Mouse (Mus musculus) urinary bladder, postnatal 14 days (tissue): ENCODE data around the gene Tex26.

Experiments
- DNase-seq: peaks from one replicate; pipeline ENCODE4 v3.0.0; 2021; ENCODE audit warnings: low spot score

Tex26 gene

GRCm38 (mm10) chr5:149489136-149489535 is 49.7 kb downstream of the Tex26 start:
- DNase-seq: no peak

- DNase-seq: no peak
These were observed 50.8 kb downstream of the Tex26 start for GRCm38 (mm10) chr5:149490275-149490674.

- no peak for DNase-seq
These were observed 56.2 kb downstream of the Tex26 start for GRCm38 (mm10) chr5:149495655-149496054.

GRCm38 (mm10) chr5:149496401-149497066 is 57.1 kb downstream of the Tex26 start:
- no peak for DNase-seq

GRCm38 (mm10) chr5:149499936-149500335 is 60.5 kb downstream of the Tex26 start:
- DNase-seq: no peak

GRCm38 (mm10) chr5:149503423-149504175 is 64.1 kb downstream of the Tex26 start:
- no peak for DNase-seq

GRCm38 (mm10) chr5:149504985-149505384 is 65.5 kb downstream of the Tex26 start:
- DNase-seq: no peak

GRCm38 (mm10) chr5:149506033-149506432 is 66.6 kb downstream of the Tex26 start:
- no peak for DNase-seq

- DNase-seq: no peak
These were observed 68.9 kb downstream of the Tex26 start for GRCm38 (mm10) chr5:149508094-149509029.

GRCm38 (mm10) chr5:149510323-149510722 is 70.9 kb downstream of the Tex26 start:
- no peak for DNase-seq

- DNase-seq: no peak
These were observed 73.2 kb downstream of the Tex26 start for GRCm38 (mm10) chr5:149512695-149513094.

- DNase-seq: no peak
These were observed 74.1 kb downstream of the Tex26 start for GRCm38 (mm10) chr5:149513438-149514086.

- DNase-seq: peak; percentile 26
These were observed 74.7 kb downstream of the Tex26 start for GRCm38 (mm10) chr5:149514087-149514671.

GRCm38 (mm10) chr5:149514890-149515289 is 75.4 kb downstream of the Tex26 start:
- DNase-seq: no peak

GRCm38 (mm10) chr5:149517116-149517515 is 77.7 kb downstream of the Tex26 start:
- DNase-seq: no peak
